Mouse (Mus musculus) liver, postnatal 0 days (tissue): ENCODE measurements around the gene Tubgcp5.

Source experiments
- CTCF ChIP-seq: sonication (generic); IDR thresholded peaks from 2 replicates; pipeline ENCODE4 v1.5.1; 2016; ENCODE audit warnings: antibody characterized with exemption, low read depth
- EP300 ChIP-seq: IDR thresholded peaks from 2 replicates; pipeline ENCODE4 v1.6.1; 2016; ENCODE audit warnings: antibody characterized with exemption, low read depth, mild to moderate bottlenecking

- no peak for TF ChIP-seq CTCF
- TF ChIP-seq EP300: no peak
Observed at GRCm38 (mm10) chr7:55827551-55827950, 33.6 kb downstream of the Tubgcp5 start.
